Mouse (Mus musculus) forelimb bud, embryonic 11.5 days (tissue): ENCODE data around the gene Eef1b2.
A peak's percentile ranks its signal among the peaks of the same experiment; 100 is the strongest.

ENCODE experiments used
- DNase-seq: peaks from one replicate; pipeline ENCODE4 v3.0.0-alpha.2; 2012; ENCODE audit warnings: low read depth, low spot score

Eef1b2 gene

GRCm38 (mm10) chr1:63192306-63193065, 15.9 kb downstream of the Eef1b2 start:
- DNase-seq: no peak

DNA sequence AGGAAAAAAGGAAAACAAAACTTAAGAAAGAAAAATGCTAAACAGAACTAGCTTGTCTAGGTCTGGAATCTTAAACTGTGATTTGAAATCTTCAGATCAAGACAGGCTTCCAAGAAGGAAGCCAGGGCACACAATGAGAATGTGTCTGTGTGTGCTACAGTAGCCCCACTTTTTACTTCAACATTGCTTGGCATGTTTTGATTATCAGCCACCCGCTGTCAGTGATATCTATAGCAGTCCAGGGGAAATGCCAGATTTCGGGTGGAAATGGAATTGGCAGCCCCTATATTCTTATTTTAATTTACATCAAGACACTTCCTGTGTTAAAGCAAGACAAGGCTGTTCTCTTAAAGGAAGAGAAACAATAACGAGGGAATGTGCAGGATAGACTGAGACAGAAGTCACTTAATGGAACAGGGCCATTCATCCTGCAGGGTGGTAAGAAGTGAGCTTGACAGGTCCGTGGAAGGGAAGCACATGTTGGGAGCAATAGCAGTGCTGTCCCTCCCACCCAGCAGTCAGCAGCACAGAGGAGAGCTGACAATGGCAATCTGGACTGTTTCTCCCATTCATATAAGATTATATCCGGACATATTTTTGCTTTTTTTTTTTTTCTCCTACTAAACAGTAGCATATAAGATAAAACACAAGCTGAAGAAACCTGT, 19.4 kb downstream of the Eef1b2 start:
- no peak for DNase-seq

GRCm38 (mm10) chr1:63199387-63199786, 22.8 kb downstream of the Eef1b2 start:
- no peak for DNase-seq

- no peak for DNase-seq
These were observed 23.7 kb downstream of the Eef1b2 start for GRCm38 (mm10) chr1:63200322-63200721.

- no peak for DNase-seq
These were observed 25.0 kb downstream of the Eef1b2 start for GRCm38 (mm10) chr1:63201672-63202071.

DNA sequence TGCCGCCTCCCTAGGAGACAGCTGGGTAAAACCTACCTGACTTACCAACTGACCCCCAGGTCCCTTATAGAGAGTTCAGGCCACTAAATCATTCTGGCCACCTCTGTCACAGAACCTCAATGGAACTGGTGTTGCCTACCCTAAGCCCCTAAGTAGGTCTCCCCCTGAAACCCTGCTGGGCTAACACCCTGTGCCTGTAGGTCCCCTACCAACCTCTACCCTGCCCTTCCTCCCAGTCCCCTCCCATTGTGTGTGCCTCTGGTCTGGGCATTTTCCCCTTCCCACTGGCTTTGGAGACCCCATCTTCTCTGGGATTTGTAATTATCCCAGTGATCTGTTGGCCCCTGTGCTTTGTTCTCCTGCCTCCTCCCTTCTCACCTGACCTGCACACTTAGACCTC, 26.8 kb downstream of the Eef1b2 start:
- no peak for DNase-seq

- DNase-seq: peak; percentile 34
These were observed 27.5 kb downstream of the Eef1b2 start for GRCm38 (mm10) chr1:63203950-63204659.

GRCm38 (mm10) chr1:63204660-63205394, 28.2 kb downstream of the Eef1b2 start:
- DNase-seq: no peak

DNA sequence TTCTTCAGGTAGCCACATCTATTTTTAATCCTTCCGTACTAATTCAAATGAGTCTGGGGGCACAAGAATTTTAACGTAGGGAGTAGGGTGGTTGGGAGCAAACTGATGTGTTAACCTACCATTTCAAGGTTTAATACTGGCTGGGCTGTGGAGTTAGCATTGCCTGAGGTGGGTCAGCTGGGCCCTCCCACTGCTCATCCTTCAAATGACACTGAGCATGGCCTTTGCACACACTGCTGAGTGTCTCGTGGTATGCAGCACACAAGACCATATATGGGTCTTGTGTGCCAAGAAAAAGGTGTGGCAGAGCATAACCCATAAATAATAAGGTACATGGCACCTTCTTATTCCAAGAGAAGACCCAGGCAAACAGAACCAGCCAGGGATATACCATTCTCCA, 31.0 kb downstream of the Eef1b2 start:
- DNase-seq: no peak

- DNase-seq: no peak
These were observed 33.4 kb downstream of the Eef1b2 start for GRCm38 (mm10) chr1:63209861-63210529.

- DNase-seq: no peak
These were observed 37.0 kb downstream of the Eef1b2 start for GRCm38 (mm10) chr1:63213478-63214270.

DNA sequence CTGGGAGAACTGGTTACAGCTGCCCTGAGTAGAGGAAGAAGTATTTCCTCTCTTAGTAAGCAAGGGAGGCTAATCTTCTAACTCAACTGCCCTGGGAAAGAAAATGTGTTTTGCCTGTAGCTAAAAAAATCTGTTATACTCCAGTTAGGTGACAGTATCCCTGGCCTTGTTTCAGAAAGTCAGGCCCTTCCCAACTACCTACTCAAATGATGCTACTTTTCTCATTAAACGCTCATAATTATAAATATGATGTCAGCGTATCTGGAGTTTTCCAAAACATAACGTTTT, 37.6 kb downstream of the Eef1b2 start, which contains the start of gene Gpr1:
Gpr1 (minus strand) TSS at position 273 of the 288 bp plus-strand sequence.
- no peak for DNase-seq

- no peak for DNase-seq
These were observed 38.0 kb downstream of the Eef1b2 start for GRCm38 (mm10) chr1:63214631-63215030.

- no peak for DNase-seq
These were observed 42.7 kb downstream of the Eef1b2 start for GRCm38 (mm10) chr1:63219277-63219676.

GRCm38 (mm10) chr1:63225009-63225408, 48.4 kb downstream of the Eef1b2 start:
- no peak for DNase-seq

- DNase-seq: peak; percentile 52
These were observed 49.3 kb downstream of the Eef1b2 start for GRCm38 (mm10) chr1:63225890-63226289.

GRCm38 (mm10) chr1:63227241-63227640, 50.6 kb downstream of the Eef1b2 start:
- no peak for DNase-seq
